Mouse (Mus musculus) liver, embryonic 14.5 days (tissue): Measurements from ENCODE around the gene Axl.

ENCODE experiments used
- CTCF ChIP-seq: IDR thresholded peaks from 2 replicates; pipeline ENCODE4 v1.5.1; 2016; ENCODE audit warnings: antibody characterized with exemption, low read depth, control low read depth
- EP300 ChIP-seq: IDR thresholded peaks from 2 replicates; pipeline ENCODE4 v1.6.1; 2016; ENCODE audit warnings: antibody characterized with exemption, low read depth

- peak; percentile 78 for TF ChIP-seq CTCF
- TF ChIP-seq EP300: no peak
These were observed 32.5 kb downstream of the Axl start for GRCm38 (mm10) chr7:25756011-25756410.
